Mouse (Mus musculus) liver, postnatal 0 days (tissue): ENCODE measurements around the gene Fgfbp1. TPM values are rescaled to one million over a fixed set of nuclear protein-coding genes. Genes with fewer than 3 reads are reported as not detected.

ENCODE experiments used
- ATAC-seq: fragments of 200-750 bp; cut with Nextera tagmentation; 2 replicates; pipeline ENCODE4 v1.8.0; 2017; ENCODE audit warnings: mild to moderate bottlenecking, moderate library complexity
- DNase-seq: peaks from one replicate; pipeline ENCODE4 v3.0.0-alpha.2; 2016
- H3K27ac ChIP-seq: fragments of 300-500 bp; sonication (generic); 2 replicates; pipeline ENCODE4 v1.5.1; 2014; ENCODE audit warnings: antibody characterized with exemption, moderate library complexity, mild to moderate bottlenecking, low read depth
- H3K27me3 ChIP-seq: fragments of 300-500 bp; sonication (generic); 2 replicates; pipeline ENCODE4 v1.6.1; 2014; ENCODE audit warnings: low read length, control low read depth, mixed read lengths; ENCODE audit not compliant: insufficient read depth
- H3K36me3 ChIP-seq: fragments of 300-500 bp; sonication (generic); replicated peaks from 2 replicates; pipeline ENCODE4 v1.6.1; 2014; ENCODE audit warnings: mild to moderate bottlenecking, control low read depth, low read length, moderate library complexity, mixed read lengths; ENCODE audit not compliant: insufficient read depth
- H3K4me1 ChIP-seq: fragments of 300-500 bp; sonication (generic); 2 replicates; pipeline ENCODE4 v1.6.1; 2014; ENCODE audit warnings: antibody characterized with exemption, mild to moderate bottlenecking, control low read depth; ENCODE audit not compliant: insufficient read depth
- H3K4me2 ChIP-seq: fragments of 300-500 bp; sonication (generic); 2 replicates; pipeline ENCODE4 v1.6.1; 2014; ENCODE audit warnings: low read depth, mild to moderate bottlenecking, low read length, moderate library complexity, mixed read lengths
- H3K4me3 ChIP-seq: fragments of 300-500 bp; sonication (generic); 2 replicates; pipeline ENCODE4 v1.5.1; 2014; ENCODE audit warnings: low read depth, low read length
- H3K9ac ChIP-seq: fragments of 300-500 bp; sonication (generic); replicated peaks from 2 replicates; pipeline ENCODE4 v1.6.1; 2014; ENCODE audit warnings: mild to moderate bottlenecking, moderate library complexity
- H3K9me3 ChIP-seq: fragments of 300-500 bp; sonication (generic); 2 replicates; pipeline ENCODE4 v1.6.1; 2016; ENCODE audit warnings: mild to moderate bottlenecking, control low read depth, low read length, mixed read lengths
- CTCF ChIP-seq: sonication (generic); IDR thresholded peaks from 2 replicates; pipeline ENCODE4 v1.5.1; 2016; ENCODE audit warnings: antibody characterized with exemption, low read depth
- EP300 ChIP-seq: IDR thresholded peaks from 2 replicates; pipeline ENCODE4 v1.6.1; 2016; ENCODE audit warnings: antibody characterized with exemption, low read depth, mild to moderate bottlenecking
- WGBS: fragments of 180-500 bp; shearing (Covaris S2); extraction: QIAGEN DNeasy Blood & Tissue Kit; methylation state at CpG from one replicate; pipeline ENCODE4 v1.1.7; 2014; ENCODE audit not compliant: insufficient replicate concordance; 5-methylcytosine and 5-hydroxymethylcytosine counted together
- polyA plus RNA-seq: library from polyadenylated mRNA; unstranded; fragments of >200 nt; fragmentation: Nextera tagmentation; extraction: Ambion mirVana; gene quantifications from 2 replicates; pipeline ENCODE4 v1.2.1, GENCODE M21; 2015

The Fgfbp1 gene
- polyA plus RNA-seq, 1 experiment from 2014 or later = 1.1 TPM

DNA sequence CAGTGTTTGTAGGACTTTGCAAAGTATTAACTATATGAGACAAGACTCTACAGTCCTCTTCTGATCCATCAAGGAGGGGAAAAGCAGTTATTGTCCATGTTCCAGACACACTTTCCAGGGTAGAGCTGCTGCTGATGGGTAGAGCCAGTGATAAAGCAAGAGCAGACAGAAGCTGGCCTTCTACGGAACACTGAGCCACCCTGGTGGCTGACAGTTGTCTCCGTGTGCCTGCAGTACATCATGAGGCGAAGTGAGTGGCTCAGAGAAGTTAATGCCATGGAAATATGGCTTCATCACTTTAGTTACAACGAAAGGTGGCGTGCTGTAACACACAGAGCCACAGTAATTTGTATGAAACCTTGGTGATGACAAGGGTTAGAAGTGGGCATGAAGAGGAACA, 7.4 kb upstream of the Fgfbp1 start:
- no peak overlapping the region for H3K4me2 ChIP-seq
- DNase-seq = no peak

DNA sequence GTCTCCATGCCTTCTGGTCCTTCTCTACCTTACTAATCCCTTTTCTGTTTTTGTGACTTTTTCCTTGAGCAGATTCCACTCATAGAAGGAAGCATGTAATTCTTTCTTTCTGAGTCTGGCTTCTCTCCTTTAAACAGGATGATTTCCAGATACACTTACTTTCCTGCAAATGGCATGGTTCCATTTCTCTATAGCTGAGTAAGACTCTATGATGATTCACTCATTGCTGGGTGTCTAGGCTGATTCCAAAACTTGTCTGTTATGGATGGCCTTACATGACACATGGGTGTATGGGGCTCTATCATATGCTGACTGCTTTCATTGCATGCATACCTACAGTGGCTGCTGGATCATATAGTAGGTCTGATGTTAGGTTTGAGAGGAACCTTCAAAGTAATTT, 4.6 kb upstream of the Fgfbp1 start:
- Histone ChIP-seq H3K4me1 (no peaks in the 10 kb centered on the region), H3K9ac (no peak overlapping the region), H3K4me2 (no peak overlapping the region), H3K27ac (no peak overlapping the region), H3K27me3 (no peaks in the 10 kb centered on the region), H3K4me3 (no peak overlapping the region), H3K36me3 (no peaks in the 10 kb centered on the region), H3K9me3 (no peaks in the 10 kb centered on the region)
- TF ChIP-seq EP300 (no peak), CTCF (no peak)
- ATAC-seq (no peak), DNase-seq (no peak)

More for the DNA sequence above, 7.4 kb upstream of the Fgfbp1 start:
- Histone ChIP-seq H3K9me3 (no peaks in the 10 kb centered on the region), H3K4me1 (no peaks in the 10 kb centered on the region), H3K36me3 (no peaks in the 10 kb centered on the region), H3K27ac (no peak overlapping the region), H3K4me3 (no peak overlapping the region), H3K9ac (no peak overlapping the region), H3K27me3 (no peaks in the 10 kb centered on the region)
- WGBS = 64% methylated on average over 5 of the region's 5 CpGs
- peak; percentile 54 for TF ChIP-seq CTCF
- TF ChIP-seq EP300 = no peak
- ATAC-seq = no peak

DNA sequence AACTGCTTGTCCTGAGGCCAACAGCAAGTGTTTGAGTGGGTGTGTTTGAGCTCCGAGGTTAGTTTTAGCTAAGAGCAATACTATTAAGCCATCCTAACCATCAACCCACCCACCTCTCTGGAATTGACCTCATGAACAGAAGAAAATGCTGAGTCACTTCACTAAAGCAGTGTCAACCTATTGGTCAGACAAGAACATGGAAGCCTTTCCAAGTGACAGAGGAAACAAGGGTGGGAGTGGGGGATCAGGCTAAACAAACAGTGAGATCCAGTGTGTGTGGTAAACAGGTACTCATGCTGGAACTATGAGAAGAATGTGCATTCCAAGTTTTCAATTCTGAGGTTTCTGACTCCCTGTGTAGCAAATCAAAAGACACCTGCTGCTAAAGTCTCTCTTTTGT, 1.3 kb upstream of the Fgfbp1 start:
- 56% methylated on average over 1 of the region's 1 CpGs for WGBS
- TF ChIP-seq EP300 (no peak), CTCF (no peak)
- DNase-seq (no peak), ATAC-seq (no peak)
- no peak overlapping the region for H3K4me3 ChIP-seq
- no peaks in the 10 kb centered on the region for H3K36me3 ChIP-seq
- no peaks in the 10 kb centered on the region for H3K9me3 ChIP-seq
- no peak overlapping the region for H3K4me2 ChIP-seq
- no peak overlapping the region for H3K9ac ChIP-seq
- H3K27me3 ChIP-seq = no peaks in the 10 kb centered on the region
- H3K27ac ChIP-seq = no peak overlapping the region
- no peaks in the 10 kb centered on the region for H3K4me1 ChIP-seq

- Histone ChIP-seq H3K27ac (no peak overlapping the region), H3K9ac (no peak overlapping the region), H3K4me3 (no peak overlapping the region), H3K36me3 (no peaks in the 10 kb centered on the region), H3K4me2 (no peak overlapping the region), H3K4me1 (no peaks in the 10 kb centered on the region), H3K9me3 (no peaks in the 10 kb centered on the region), H3K27me3 (no peaks in the 10 kb centered on the region)
- ATAC-seq (no peak), DNase-seq (no peak)
- WGBS = 68% methylated on average over 2 of the region's 2 CpGs
- no peak for TF ChIP-seq CTCF
- no peak for TF ChIP-seq EP300
Observed at GRCm38 (mm10) chr5:43980397-43980796, 1.2 kb downstream of the Fgfbp1 start.

DNA sequence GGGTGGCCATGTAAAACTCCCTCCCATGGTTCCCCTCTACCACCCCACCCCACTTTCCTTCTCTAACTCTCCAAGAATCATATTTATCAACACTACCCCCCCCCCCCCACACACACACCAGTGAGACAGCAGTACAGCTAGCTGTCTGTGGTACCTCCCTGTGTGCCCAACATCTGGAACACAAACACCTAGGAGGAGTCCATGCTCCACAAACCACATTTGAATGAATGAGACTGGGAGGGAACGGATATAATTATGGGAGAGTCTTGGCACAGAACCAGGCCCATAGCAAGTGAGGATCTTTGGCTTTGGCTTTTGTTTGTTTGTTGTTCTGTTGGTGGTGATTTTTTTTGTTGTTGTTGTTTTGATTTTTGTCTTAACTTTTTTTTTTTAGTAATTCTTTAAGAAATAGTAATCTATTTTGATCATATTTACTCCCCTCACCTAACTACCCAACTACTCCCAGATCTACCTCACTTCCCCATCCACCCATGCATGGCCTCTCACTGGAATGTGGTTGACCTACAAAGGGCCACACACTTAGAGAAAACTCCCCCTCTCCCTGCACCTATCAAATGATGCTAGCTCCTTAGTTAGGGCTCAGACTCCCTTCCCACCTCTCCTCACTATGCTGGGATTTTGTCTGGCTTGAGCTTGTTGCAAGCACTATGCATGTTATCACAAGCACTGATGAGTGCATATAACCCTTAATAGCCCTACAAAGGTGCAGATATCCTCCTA, 4.6 kb downstream of the Fgfbp1 start:
- Histone ChIP-seq H3K4me2 (no peak overlapping the region), H3K9ac (no peak overlapping the region), H3K27ac (no peak overlapping the region), H3K27me3 (no peaks in the 10 kb centered on the region), H3K4me3 (no peak overlapping the region), H3K9me3 (no peaks in the 10 kb centered on the region), H3K36me3 (no peaks in the 10 kb centered on the region), H3K4me1 (no peaks in the 10 kb centered on the region)
- no peak for ATAC-seq
- DNase-seq = no peak
- 80% methylated on average over 1 of the region's 1 CpGs for WGBS
- TF ChIP-seq CTCF (no peak), EP300 (no peak)

GRCm38 (mm10) chr5:43974166-43974565, 7.4 kb downstream of the Fgfbp1 start:
- no peak for ATAC-seq
- H3K27ac ChIP-seq = no peak overlapping the region

More at GRCm38 (mm10) chr5:43974166-43974565, 7.4 kb downstream of the Fgfbp1 start:
- H3K4me2 ChIP-seq = no peak overlapping the region
- no peak for DNase-seq
- H3K4me3 ChIP-seq = no peak overlapping the region
- no peaks in the 10 kb centered on the region for H3K9me3 ChIP-seq
- peaks cover 6% of the 10 kb centered on the region; the same call in 1 of the 2 replicates for H3K4me1 ChIP-seq
- TF ChIP-seq EP300 (no peak), CTCF (no peak)
- no peaks in the 10 kb centered on the region for H3K36me3 ChIP-seq
- H3K9ac ChIP-seq = no peak overlapping the region
- H3K27me3 ChIP-seq = no peaks in the 10 kb centered on the region
- 76% methylated on average over 6 of the region's 6 CpGs for WGBS
